Mouse (Mus musculus): ENCODE measurements at regions not wholly inside any gene's neighbourhood (a gene's known extent, or its start where the extent isn't known, plus 50 kb on each side); places are given as distances from the start of the nearest gene placed in this dataset.

DNA sequence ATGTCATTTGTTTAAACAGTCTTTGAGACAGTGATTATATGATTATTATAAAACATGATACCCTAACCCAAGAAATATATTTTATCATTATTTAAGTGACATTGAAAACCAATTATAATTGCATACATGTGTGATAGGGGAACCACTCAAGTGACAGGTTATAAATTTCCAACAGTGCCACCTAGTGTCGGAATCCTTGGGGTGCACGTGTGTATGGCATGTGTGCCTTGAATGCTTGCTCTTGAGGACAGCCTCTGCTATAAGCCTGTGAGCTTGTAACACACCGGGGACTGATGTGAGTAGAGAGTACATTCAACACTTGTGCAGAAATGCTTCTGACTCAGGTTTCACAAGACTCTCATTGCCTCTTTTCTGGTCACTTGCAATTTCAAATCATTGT, 93.9 kb upstream of the Fam83b start:
- DNase-seq (ENCODE audit: low spot score) = peak; percentile 87
- H3K4me1 ChIP-seq (ENCODE audit: control insufficient read depth, insufficient read depth, low read length) = no peaks in the 10 kb centered on the region
- no peak overlapping the region for H3K4me2 ChIP-seq (ENCODE audit: low read depth, low read length)
- no peak overlapping the region for H3K27ac ChIP-seq (replicated peaks; ENCODE audit: low read depth, low read length)
- no peak overlapping the region for H3K4me3 ChIP-seq (ENCODE audit: low read depth, low read length)
- H3K9me3 ChIP-seq (replicated peaks; ENCODE audit: control insufficient read depth, low read length) = no peaks in the 10 kb centered on the region
- 14% methylated on average over 3 of the region's 3 CpGs for WGBS
- no peak overlapping the region for H3K9ac ChIP-seq (replicated peaks; ENCODE audit: low read length)
- no peaks in the 10 kb centered on the region for H3K27me3 ChIP-seq (ENCODE audit: control insufficient read depth, insufficient read depth, low read length)
- peak; percentile 79; the same call in 1 of the 2 replicates for ATAC-seq (replicated peaks; ENCODE audit: insufficient number of reproducible peaks, low FRiP score, low TSS enrichment, low read depth)
- H3K36me3 ChIP-seq (replicated peaks; ENCODE audit: control insufficient read depth, insufficient read depth, low read depth, low read length) = no peaks in the 10 kb centered on the region

DNA sequence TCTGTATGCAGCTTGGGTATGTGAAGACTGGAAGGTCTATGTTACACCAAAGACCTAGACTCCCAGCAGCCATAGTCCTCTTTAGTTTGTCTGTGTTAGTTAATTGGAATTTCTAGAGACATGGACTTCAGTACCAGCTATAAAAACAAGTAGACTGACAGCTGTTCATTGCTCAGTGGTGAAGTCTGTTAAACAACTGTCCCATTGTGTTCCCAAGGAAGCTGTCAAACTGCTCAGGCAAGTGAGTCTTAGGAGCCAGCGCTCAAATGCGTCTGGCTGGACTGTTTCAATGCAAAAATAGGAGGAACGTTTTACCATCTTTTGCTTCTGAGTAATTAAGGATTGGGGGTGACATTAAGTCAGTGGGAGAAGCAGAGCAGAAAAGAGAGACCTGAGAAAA, 92.9 kb upstream of the Fam83b start:
- H3K27me3 ChIP-seq (ENCODE audit: control insufficient read depth, insufficient read depth, low read length) = no peaks in the 10 kb centered on the region
- ATAC-seq (replicated peaks; ENCODE audit: insufficient number of reproducible peaks, low FRiP score, low TSS enrichment, low read depth) = no peak

DNA sequence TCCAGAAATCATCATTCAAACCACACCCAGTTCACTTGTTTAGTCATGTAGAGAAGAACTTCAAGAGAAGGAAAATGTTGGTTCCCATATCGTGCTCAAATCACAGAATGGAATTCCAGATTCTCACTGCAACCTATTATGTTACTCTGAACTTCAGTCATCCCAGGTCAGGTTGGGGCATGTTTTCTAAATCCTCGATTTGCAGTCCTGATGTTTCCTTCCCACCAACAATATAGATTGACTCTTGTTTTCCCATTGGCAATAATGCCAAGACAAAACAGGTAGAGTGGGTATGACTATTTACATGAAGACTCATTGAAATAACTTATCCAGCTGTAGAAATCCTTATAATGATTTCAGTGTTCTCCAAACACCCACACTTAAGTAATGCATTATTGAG, 86.4 kb upstream of the Fam83b start:
- H3K4me1 ChIP-seq (ENCODE audit: control insufficient read depth, insufficient read depth, low read length) = no peaks in the 10 kb centered on the region
- no peak for ATAC-seq (replicated peaks; ENCODE audit: insufficient number of reproducible peaks, low FRiP score, low TSS enrichment, low read depth)

More for the DNA sequence above, 92.9 kb upstream of the Fam83b start:
- Histone ChIP-seq H3K4me2 (ENCODE audit: low read depth, low read length) (no peak overlapping the region), H3K4me3 (ENCODE audit: low read depth, low read length) (no peak overlapping the region), H3K27ac (replicated peaks; ENCODE audit: low read depth, low read length) (no peak overlapping the region), H3K36me3 (replicated peaks; ENCODE audit: control insufficient read depth, insufficient read depth, low read depth, low read length) (no peaks in the 10 kb centered on the region), H3K9me3 (replicated peaks; ENCODE audit: control insufficient read depth, low read length) (no peaks in the 10 kb centered on the region), H3K4me1 (ENCODE audit: control insufficient read depth, insufficient read depth, low read length) (no peaks in the 10 kb centered on the region), H3K9ac (replicated peaks; ENCODE audit: low read length) (no peak overlapping the region)
- WGBS = 7% methylated on average over 3 of the region's 3 CpGs
- DNase-seq (ENCODE audit: low spot score) = peak; percentile 29

DNA sequence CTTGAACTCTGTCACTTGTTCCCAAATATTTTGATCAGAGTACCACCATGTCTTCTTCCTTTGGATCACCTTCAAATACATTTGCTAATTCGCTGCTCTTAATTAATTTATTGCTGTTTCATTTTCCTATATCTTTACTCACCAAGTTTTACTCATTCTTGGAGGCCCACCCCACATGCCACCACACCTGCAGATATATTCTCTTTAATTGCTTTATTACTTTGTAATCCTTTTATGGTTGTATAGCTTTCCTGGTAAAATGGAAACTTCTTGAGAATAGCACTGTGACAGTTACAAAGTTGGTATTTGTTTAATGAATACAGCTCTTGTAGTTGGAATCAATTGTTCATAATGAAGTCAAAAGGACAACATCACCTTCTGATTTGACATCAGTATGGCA, 82.6 kb upstream of the Fam83b start:
- Histone ChIP-seq H3K4me1 (ENCODE audit: control insufficient read depth, insufficient read depth, low read length) (no peaks in the 10 kb centered on the region), H3K27ac (replicated peaks; ENCODE audit: low read depth, low read length) (no peak overlapping the region), H3K9me3 (replicated peaks; ENCODE audit: control insufficient read depth, low read length) (no peaks in the 10 kb centered on the region), H3K36me3 (replicated peaks; ENCODE audit: control insufficient read depth, insufficient read depth, low read depth, low read length) (no peaks in the 10 kb centered on the region), H3K9ac (replicated peaks; ENCODE audit: low read length) (no peak overlapping the region), H3K4me2 (ENCODE audit: low read depth, low read length) (no peak overlapping the region), H3K27me3 (ENCODE audit: control insufficient read depth, insufficient read depth, low read length) (no peaks in the 10 kb centered on the region), H3K4me3 (ENCODE audit: low read depth, low read length) (no peak overlapping the region)
- no peak for DNase-seq (ENCODE audit: low spot score)
- ATAC-seq (replicated peaks; ENCODE audit: insufficient number of reproducible peaks, low FRiP score, low TSS enrichment, low read depth) = no peak
- WGBS = 86% methylated on average over 1 of the region's 1 CpGs

More for the DNA sequence above, 86.4 kb upstream of the Fam83b start:
- Histone ChIP-seq H3K4me3 (ENCODE audit: low read depth, low read length) (no peak overlapping the region), H3K9me3 (replicated peaks; ENCODE audit: control insufficient read depth, low read length) (no peaks in the 10 kb centered on the region), H3K4me2 (ENCODE audit: low read depth, low read length) (no peak overlapping the region), H3K9ac (replicated peaks; ENCODE audit: low read length) (no peak overlapping the region), H3K27ac (replicated peaks; ENCODE audit: low read depth, low read length) (no peak overlapping the region), H3K27me3 (ENCODE audit: control insufficient read depth, insufficient read depth, low read length) (no peaks in the 10 kb centered on the region), H3K36me3 (replicated peaks; ENCODE audit: control insufficient read depth, insufficient read depth, low read depth, low read length) (no peaks in the 10 kb centered on the region)
- no peak for DNase-seq (ENCODE audit: low spot score)
- 78% methylated on average over 2 of the region's 2 CpGs for whole genome bisulfite sequencing

DNA sequence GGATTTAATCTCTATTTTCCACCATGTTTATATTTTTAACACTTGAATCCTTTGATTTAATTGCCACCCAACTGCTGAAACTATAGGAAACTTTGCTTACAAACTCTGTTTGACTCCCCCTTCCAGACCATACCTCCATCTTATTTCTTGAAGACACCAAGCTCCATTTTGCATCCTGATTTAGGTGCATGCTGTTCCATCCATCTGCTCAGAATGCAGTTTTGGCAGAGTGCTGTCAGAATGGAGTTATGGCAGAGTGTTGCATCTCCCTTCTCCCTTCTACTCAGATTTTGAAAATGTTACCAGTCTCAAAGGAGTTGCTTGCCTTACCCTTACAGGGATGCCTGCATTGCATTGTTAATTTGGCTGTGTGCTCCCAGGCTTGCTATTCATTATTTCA, 79.5 kb upstream of the Fam83b start:
- no peaks in the 10 kb centered on the region for H3K27me3 ChIP-seq (ENCODE audit: control insufficient read depth, insufficient read depth, low read length)
- ATAC-seq (replicated peaks; ENCODE audit: insufficient number of reproducible peaks, low FRiP score, low TSS enrichment, low read depth) (no peak), DNase-seq (ENCODE audit: low spot score) (no peak)
- H3K4me3 ChIP-seq (ENCODE audit: low read depth, low read length) = no peak overlapping the region
- no peaks in the 10 kb centered on the region for H3K4me1 ChIP-seq (ENCODE audit: control insufficient read depth, insufficient read depth, low read length)
- no peaks in the 10 kb centered on the region for H3K36me3 ChIP-seq (replicated peaks; ENCODE audit: control insufficient read depth, insufficient read depth, low read depth, low read length)
- no peak overlapping the region for H3K4me2 ChIP-seq (ENCODE audit: low read depth, low read length)
- H3K9me3 ChIP-seq (replicated peaks; ENCODE audit: control insufficient read depth, low read length) = no peaks in the 10 kb centered on the region
- no peak overlapping the region for H3K27ac ChIP-seq (replicated peaks; ENCODE audit: low read depth, low read length)
- H3K9ac ChIP-seq (replicated peaks; ENCODE audit: low read length) = no peak overlapping the region

Data from embryonic facial prominence, embryonic 11.5 days (tissue).